In genomic region chr10:86860396-86860795, GRCm38 (mm10) we compare ENCODE assay signal across 28 mouse cellular contexts.
"Had no signal": no experiment of that assay in that cellular context is flagged by ENCODE, and none has a peak within 500 bp of the region (broad histone marks: within the 10 kb centered on the region; RNA-seq: fewer than 3 reads in every experiment).

No protein-coding gene starts in this region.

- DNase-seq: heart, postnatal 10 days; heart, postnatal 14 days; heart, postnatal 36 days; heart, postnatal 4 days; kidney, adult 11 months; kidney, adult 18-20 months; kidney, adult 2 months; kidney, adult 8-10 months; kidney, adult 9 months; kidney, postnatal 10 days; kidney, postnatal 14 days; kidney, postnatal 25 days; kidney, postnatal 36 days; kidney, postnatal 4 days; layer of hippocampus, postnatal 36 days had no signal

- H3K27ac ChIP-seq: heart, embryonic 13.5 days; heart, embryonic 15.5 days; hindbrain, embryonic 10.5 days; hindbrain, embryonic 12.5 days; hindbrain, embryonic 13.5 days; hindbrain, embryonic 14.5 days; hindbrain, embryonic 15.5 days; hindbrain, postnatal 0 days; intestine, embryonic 15.5 days; kidney, embryonic 15.5 days; kidney, postnatal 0 days; left cerebral cortex, adult 2 months had no signal

- H3K4me3 ChIP-seq: heart, embryonic 13.5 days; heart, embryonic 15.5 days; hindbrain, embryonic 10.5 days; hindbrain, embryonic 12.5 days; hindbrain, embryonic 13.5 days; hindbrain, embryonic 15.5 days; intestine, embryonic 15.5 days; kidney, embryonic 15.5 days; layer of hippocampus, adult 2 months; left cerebral cortex, adult 2 months had no signal

- H3K27me3 ChIP-seq: heart, embryonic 13.5 days; heart, embryonic 15.5 days; hindbrain, embryonic 12.5 days; hindbrain, embryonic 13.5 days; hindbrain, embryonic 15.5 days; intestine, embryonic 15.5 days; kidney, embryonic 15.5 days had no signal

- H3K4me1 ChIP-seq: heart, embryonic 15.5 days; hindbrain, embryonic 12.5 days; hindbrain, embryonic 13.5 days; hindbrain, embryonic 15.5 days; intestine, embryonic 15.5 days; kidney, embryonic 15.5 days had no signal
